Mouse (Mus musculus): ENCODE measurements around the gene Yeats4. TPM values are rescaled to one million over a fixed set of nuclear protein-coding genes. Genes with fewer than 3 reads are reported as not detected.
A peak's percentile ranks its signal among the peaks of the same experiment; 100 is the strongest.

Yeats4 gene
- 125 and 126 TPM in 2 replicates for polyA plus RNA-seq (2015; fragmentation: Nextera tagmentation; extraction: Ambion mirVana)

- 1% methylated on average over 63 of the region's 63 CpGs for WGBS
- ATAC-seq, result peak; percentile 98
- peaks cover 21% of the 10 kb centered on the region for H3K4me1 ChIP-seq
Observed at GRCm38 (mm10) chr10:117224102-117224990, at the start of gene Yeats4. Gene Yeats4, minus strand, starts transcription at chr10:117224507.

GRCm38 (mm10) chr10:117272023-117272422 lies 47.7 kb upstream of the Yeats4 start:
- no peaks in the 10 kb centered on the region for H3K4me1 ChIP-seq
- no peaks in the 10 kb centered on the region for H3K36me3 ChIP-seq (ENCODE audit: poor library complexity, severe bottlenecking)
- H3K9ac ChIP-seq, result no peak overlapping the region
- no peak overlapping the region for H3K4me2 ChIP-seq
- ATAC-seq, result no peak
- H3K27ac ChIP-seq, result no peak overlapping the region
- no peaks in the 10 kb centered on the region for H3K27me3 ChIP-seq
- H3K9me3 ChIP-seq (replicated peaks), result no peaks in the 10 kb centered on the region
- H3K4me3 ChIP-seq, result no peak overlapping the region

More at GRCm38 (mm10) chr10:117224102-117224990, at the start of gene Yeats4:
- peaks cover 31% of the 10 kb centered on the region for H3K36me3 ChIP-seq (ENCODE audit: poor library complexity, severe bottlenecking)
- peak within 1 kb of the TSS; percentile 86 for H3K4me2 ChIP-seq
- H3K9me3 ChIP-seq (replicated peaks), result no peaks in the 10 kb centered on the region
- H3K4me3 ChIP-seq, result peak within 1 kb of the TSS; percentile 71
- H3K27ac ChIP-seq, result peak within 1 kb of the TSS; percentile 98
- H3K9ac ChIP-seq, result peak within 1 kb of the TSS; percentile 94
- H3K27me3 ChIP-seq, result no peaks in the 10 kb centered on the region

GRCm38 (mm10) chr10:117259870-117260269 lies 35.6 kb upstream of the Yeats4 start:
- Histone ChIP-seq H3K4me1 (no peaks in the 10 kb centered on the region), H3K27ac (no peak overlapping the region), H3K36me3 (ENCODE audit: poor library complexity, severe bottlenecking) (no peaks in the 10 kb centered on the region), H3K27me3 (no peaks in the 10 kb centered on the region), H3K9ac (no peak overlapping the region), H3K9me3 (replicated peaks) (peaks cover 4% of the 10 kb centered on the region), H3K4me2 (no peak overlapping the region), H3K4me3 (no peak overlapping the region)
- ATAC-seq, result 0 out of 2 replicates have a peak, but pooled peaks have one; percentile 27

GRCm38 (mm10) chr10:117238603-117239002 lies 14.3 kb upstream of the Yeats4 start, which contains the start of gene 9530003J23Rik:
Gene 9530003J23Rik, minus strand, starts transcription at chr10:117238703.
- ATAC-seq, result no peak
- H3K36me3 ChIP-seq (ENCODE audit: poor library complexity, severe bottlenecking), result no peaks in the 10 kb centered on the region
- H3K27ac ChIP-seq, result no peak within 1 kb of the TSS
- no peaks in the 10 kb centered on the region for H3K4me1 ChIP-seq
- no peak within 1 kb of the TSS for H3K4me2 ChIP-seq
- H3K4me3 ChIP-seq, result no peak within 1 kb of the TSS
- H3K9me3 ChIP-seq (replicated peaks), result no peaks in the 10 kb centered on the region
- H3K27me3 ChIP-seq, result no peaks in the 10 kb centered on the region
- whole genome bisulfite sequencing, result 90% methylated on average over 12 of the region's 12 CpGs
- H3K9ac ChIP-seq, result no peak within 1 kb of the TSS

GRCm38 (mm10) chr10:117235866-117236265 lies 11.6 kb upstream of the Yeats4 start:
- Histone ChIP-seq H3K4me1 (no peaks in the 10 kb centered on the region), H3K36me3 (ENCODE audit: poor library complexity, severe bottlenecking) (no peaks in the 10 kb centered on the region), H3K9me3 (replicated peaks) (no peaks in the 10 kb centered on the region), H3K4me3 (no peak overlapping the region), H3K9ac (no peak overlapping the region), H3K4me2 (no peak overlapping the region), H3K27me3 (no peaks in the 10 kb centered on the region), H3K27ac (no peak overlapping the region)
- WGBS, result 61% methylated on average over 11 of the region's 11 CpGs
- no peak for ATAC-seq

GRCm38 (mm10) chr10:117234825-117235224 lies 10.5 kb upstream of the Yeats4 start:
- Histone ChIP-seq H3K9me3 (replicated peaks) (no peaks in the 10 kb centered on the region), H3K27me3 (no peaks in the 10 kb centered on the region), H3K36me3 (ENCODE audit: poor library complexity, severe bottlenecking) (no peaks in the 10 kb centered on the region), H3K27ac (no peak overlapping the region), H3K4me1 (no peaks in the 10 kb centered on the region), H3K4me2 (no peak overlapping the region), H3K9ac (no peak overlapping the region), H3K4me3 (no peak overlapping the region)
- WGBS, result 76% methylated on average over 4 of the region's 4 CpGs
- no peak for ATAC-seq

GRCm38 (mm10) chr10:117229826-117230225 lies 5.5 kb upstream of the Yeats4 start:
- WGBS, result 70% methylated on average over 16 of the region's 16 CpGs
- Histone ChIP-seq H3K27ac (no peak overlapping the region), H3K9ac (no peak overlapping the region), H3K4me3 (no peak overlapping the region), H3K4me2 (no peak overlapping the region), H3K9me3 (replicated peaks) (no peaks in the 10 kb centered on the region), H3K4me1 (peaks cover 2% of the 10 kb centered on the region; the same call in 1 of the 2 replicates), H3K27me3 (no peaks in the 10 kb centered on the region), H3K36me3 (ENCODE audit: poor library complexity, severe bottlenecking) (no peaks in the 10 kb centered on the region)
- ATAC-seq, result 0 out of 2 replicates have a peak, but pooled peaks have one; percentile 33

GRCm38 (mm10) chr10:117226002-117226401 lies 1.7 kb upstream of the Yeats4 start:
- no peak overlapping the region for H3K4me2 ChIP-seq
- no peaks in the 10 kb centered on the region for H3K27me3 ChIP-seq
- H3K27ac ChIP-seq, result no peak overlapping the region
- no peak for ATAC-seq
- H3K4me3 ChIP-seq, result no peak overlapping the region
- H3K4me1 ChIP-seq, result peaks cover 21% of the 10 kb centered on the region
- H3K9me3 ChIP-seq (replicated peaks), result no peaks in the 10 kb centered on the region
- no peak overlapping the region for H3K9ac ChIP-seq
- peaks cover 15% of the 10 kb centered on the region for H3K36me3 ChIP-seq (ENCODE audit: poor library complexity, severe bottlenecking)
- 83% methylated on average over 3 of the region's 3 CpGs for whole genome bisulfite sequencing

- Histone ChIP-seq H3K4me3 (peak overlapping the region; percentile 71), H3K36me3 (ENCODE audit: poor library complexity, severe bottlenecking) (peaks cover 23% of the 10 kb centered on the region), H3K4me1 (peaks cover 21% of the 10 kb centered on the region), H3K27ac (no peak overlapping the region; the same call in 1 of the 2 replicates), H3K27me3 (no peaks in the 10 kb centered on the region), H3K4me2 (peak overlapping the region; percentile 86), H3K9ac (no peak overlapping the region), H3K9me3 (replicated peaks) (no peaks in the 10 kb centered on the region)
- ATAC-seq, result no peak
- WGBS, result 55% methylated on average over 8 of the region's 8 CpGs
Observed at GRCm38 (mm10) chr10:117225094-117225493, 787 bp upstream of the Yeats4 start.

GRCm38 (mm10) chr10:117223758-117224101 lies 577 bp downstream of the Yeats4 start:
- ATAC-seq, result no peak
- H3K27me3 ChIP-seq, result no peaks in the 10 kb centered on the region
- H3K4me3 ChIP-seq, result peak overlapping the region; percentile 71
- peak overlapping the region; percentile 98 for H3K27ac ChIP-seq
- peaks cover 21% of the 10 kb centered on the region for H3K4me1 ChIP-seq
- peak overlapping the region; percentile 86 for H3K4me2 ChIP-seq
- H3K36me3 ChIP-seq (ENCODE audit: poor library complexity, severe bottlenecking), result peaks cover 33% of the 10 kb centered on the region
- H3K9ac ChIP-seq, result peak overlapping the region; percentile 94
- WGBS, result under 1% methylated on average over 9 of the region's 9 CpGs
- H3K9me3 ChIP-seq (replicated peaks), result no peaks in the 10 kb centered on the region

GRCm38 (mm10) chr10:117222821-117223220 lies 1.5 kb downstream of the Yeats4 start:
- WGBS, result 16% methylated on average over 3 of the region's 3 CpGs
- peak overlapping the region; percentile 71 for H3K4me3 ChIP-seq
- peak overlapping the region; percentile 40; the same call in 1 of the 2 replicates for H3K27ac ChIP-seq
- H3K4me1 ChIP-seq, result peaks cover 21% of the 10 kb centered on the region
- H3K9me3 ChIP-seq (replicated peaks), result no peaks in the 10 kb centered on the region
- no peaks in the 10 kb centered on the region for H3K27me3 ChIP-seq
- peak overlapping the region; percentile 53 for H3K9ac ChIP-seq
- no peak; the same call in 1 of the 2 replicates for ATAC-seq
- peak overlapping the region; percentile 86 for H3K4me2 ChIP-seq
- peaks cover 42% of the 10 kb centered on the region for H3K36me3 ChIP-seq (ENCODE audit: poor library complexity, severe bottlenecking)

- Histone ChIP-seq H3K27ac (no peak overlapping the region), H3K4me3 (no peak overlapping the region), H3K9me3 (replicated peaks) (no peaks in the 10 kb centered on the region), H3K9ac (no peak overlapping the region), H3K27me3 (no peaks in the 10 kb centered on the region), H3K4me2 (no peak overlapping the region), H3K4me1 (peaks cover 14% of the 10 kb centered on the region), H3K36me3 (ENCODE audit: poor library complexity, severe bottlenecking) (peaks cover 83% of the 10 kb centered on the region)
- ATAC-seq, result no peak
- WGBS, result 95% methylated on average over 8 of the region's 8 CpGs
Observed at GRCm38 (mm10) chr10:117218351-117218750, 6.0 kb downstream of the Yeats4 start.

Data from forebrain, embryonic 13.5 days (tissue).